Mouse (Mus musculus) spleen, adult 12 weeks (tissue): ENCODE results near the gene Poldip3.
"Not testable (repeated sequence)": the region's sequence is repeated elsewhere in the genome, so short reads cannot be mapped to it uniquely, and the experiment has no call there.

ENCODE experiments used
- DNase-seq: peaks from one replicate; pipeline ENCODE4 v3.0.0; 2022; ENCODE audit warnings: low spot score

Gene Poldip3

DNA sequence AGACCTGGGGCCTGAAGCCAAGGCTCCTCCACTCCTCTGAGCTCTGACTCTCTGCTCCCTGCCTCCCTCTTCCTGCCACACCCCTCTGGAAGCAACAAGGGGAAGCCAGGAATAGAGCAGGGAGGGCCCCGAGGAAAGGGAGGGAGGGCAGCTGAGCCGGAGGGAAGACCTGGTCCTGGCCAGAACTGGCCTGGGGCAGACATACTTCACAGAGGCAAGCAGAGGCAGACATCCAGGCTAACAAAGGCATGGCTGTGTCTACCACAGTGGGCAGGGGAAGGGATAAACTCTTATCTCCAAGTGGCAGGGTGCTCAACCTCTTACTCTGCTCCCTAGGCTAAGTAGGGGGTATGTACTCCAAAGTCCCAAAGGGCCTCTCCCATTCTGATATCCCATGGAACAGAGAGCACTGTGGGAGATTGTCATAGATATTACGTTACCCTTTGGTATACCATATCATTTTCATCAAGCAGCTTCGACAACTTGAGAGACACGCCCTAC is 15.8 kb upstream of the Poldip3 start:
- no peak for DNase-seq

DNA sequence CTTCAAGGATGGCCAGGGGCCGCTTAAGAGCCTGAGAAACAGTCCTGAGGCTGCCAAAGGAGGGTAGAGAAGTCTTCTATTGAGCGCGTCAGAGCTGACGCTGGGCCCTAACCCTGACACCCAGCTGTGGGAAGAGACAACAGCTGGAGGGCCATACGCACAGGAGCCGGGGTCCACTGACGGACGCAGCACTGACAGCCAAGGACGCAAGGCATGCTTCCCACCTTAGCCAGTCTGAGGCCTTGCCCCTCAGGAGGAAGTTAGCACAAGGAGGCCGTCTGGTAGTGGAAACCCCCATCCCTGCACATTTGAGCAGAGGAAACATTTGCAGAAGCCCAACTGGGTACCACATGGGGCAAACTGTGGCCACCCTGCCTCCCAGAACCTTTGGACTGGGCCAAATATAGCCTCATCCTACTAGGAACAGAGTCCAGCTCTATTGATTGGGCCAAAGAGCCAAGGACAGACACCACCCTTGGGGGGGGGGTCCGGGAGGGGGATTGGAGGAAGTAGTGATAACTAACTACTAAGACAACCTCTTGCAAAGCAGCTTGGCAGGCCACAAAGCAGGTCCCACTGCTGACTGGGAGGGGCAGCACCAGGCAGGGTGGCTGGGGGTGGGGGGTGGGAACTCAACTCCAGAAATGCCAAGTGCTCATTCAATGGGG is 13.8 kb upstream of the Poldip3 start:
- DNase-seq = no peak

DNA sequence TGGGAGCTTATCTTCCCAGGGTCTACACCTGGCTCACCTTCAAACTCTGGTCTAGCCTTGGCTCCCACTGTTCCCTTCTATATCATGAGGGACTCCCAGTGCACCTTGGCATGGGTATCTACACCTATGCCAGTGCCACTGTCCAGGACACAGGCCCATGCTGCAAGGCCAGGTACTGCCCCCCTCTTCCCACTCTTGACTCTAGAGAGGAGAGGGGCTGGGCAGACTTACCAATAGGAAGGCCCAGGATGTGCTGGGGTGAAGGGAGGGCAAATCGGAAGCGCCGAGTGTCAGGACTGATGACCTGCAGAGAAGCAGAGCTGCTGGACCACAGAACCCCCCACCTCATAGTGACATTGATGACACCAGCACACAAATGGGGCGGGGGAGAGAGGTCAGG is 12.8 kb upstream of the Poldip3 start:
- no peak for DNase-seq

DNA sequence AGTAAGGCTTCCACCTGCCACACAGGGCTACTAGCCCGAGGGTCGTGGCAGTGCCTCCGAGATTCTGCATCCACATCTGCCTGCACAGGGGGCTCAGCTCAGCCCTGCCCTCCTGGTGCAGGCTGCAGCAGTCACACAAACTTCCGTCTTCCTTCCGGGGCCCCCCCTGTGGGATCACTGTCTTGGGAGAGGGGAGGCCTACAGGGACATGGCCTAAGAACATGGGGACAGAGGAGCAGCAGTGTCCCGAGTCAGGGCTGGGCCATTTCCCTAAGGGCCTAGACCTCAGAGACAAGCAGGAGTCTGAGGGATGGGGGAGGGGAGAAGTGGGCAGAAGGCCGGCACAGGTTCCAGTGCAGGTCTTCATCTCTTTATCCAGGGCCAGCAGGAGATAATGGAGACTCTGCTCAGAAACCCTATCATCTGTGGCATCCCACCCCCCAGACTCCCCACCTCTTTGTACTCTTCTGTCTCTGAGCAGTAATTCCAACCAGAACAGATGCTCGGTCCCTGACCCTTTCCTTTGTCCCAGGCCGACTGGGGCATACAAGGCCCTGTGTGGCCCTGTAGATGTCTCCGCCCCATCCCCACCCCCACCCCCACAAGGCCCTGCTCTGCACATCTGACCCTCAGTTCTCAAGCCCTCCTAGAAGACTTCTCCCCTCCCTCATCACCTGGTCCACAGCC is 12.0 kb upstream of the Poldip3 start:
- DNase-seq = no peak

DNA sequence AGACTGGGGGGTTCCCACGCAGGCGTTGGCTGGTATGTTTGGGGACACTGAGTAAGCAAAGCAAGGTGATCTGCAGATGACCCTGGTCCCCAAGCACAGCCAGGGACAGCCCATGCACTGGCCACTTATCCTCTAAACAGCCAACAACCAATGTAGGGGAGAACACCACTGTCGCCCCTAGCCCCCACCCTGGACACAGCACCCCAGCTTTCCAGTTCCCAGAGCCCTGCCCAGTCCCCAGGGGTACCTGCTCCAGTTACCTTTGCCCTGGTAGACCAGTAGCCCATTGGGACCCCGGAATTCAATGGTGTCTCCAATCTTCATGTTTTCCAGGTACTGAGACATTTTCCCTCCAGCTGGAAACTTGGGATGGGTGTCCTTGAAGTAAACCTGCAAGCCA is 11.4 kb upstream of the Poldip3 start:
- DNase-seq = no peak

DNA sequence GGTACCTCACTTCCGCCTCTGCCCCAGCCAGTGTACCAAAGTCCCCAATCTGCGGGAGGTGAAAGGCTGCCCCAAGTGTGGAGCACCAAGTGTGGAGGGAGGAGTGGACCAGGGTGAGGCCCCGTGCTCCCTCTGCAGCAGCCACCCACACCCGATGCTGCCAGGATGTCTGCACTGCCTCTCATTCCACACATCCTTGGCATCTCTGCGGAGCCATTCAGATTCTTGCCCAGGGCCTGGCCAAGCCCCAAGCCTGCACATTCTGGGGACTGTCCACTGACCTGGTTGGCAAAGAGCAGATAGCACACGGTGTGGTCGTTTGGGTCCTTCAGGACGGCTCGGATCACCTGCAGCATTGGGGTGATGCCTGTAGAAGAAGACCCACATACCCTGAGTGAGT is 10.6 kb upstream of the Poldip3 start:
- no peak for DNase-seq

DNA sequence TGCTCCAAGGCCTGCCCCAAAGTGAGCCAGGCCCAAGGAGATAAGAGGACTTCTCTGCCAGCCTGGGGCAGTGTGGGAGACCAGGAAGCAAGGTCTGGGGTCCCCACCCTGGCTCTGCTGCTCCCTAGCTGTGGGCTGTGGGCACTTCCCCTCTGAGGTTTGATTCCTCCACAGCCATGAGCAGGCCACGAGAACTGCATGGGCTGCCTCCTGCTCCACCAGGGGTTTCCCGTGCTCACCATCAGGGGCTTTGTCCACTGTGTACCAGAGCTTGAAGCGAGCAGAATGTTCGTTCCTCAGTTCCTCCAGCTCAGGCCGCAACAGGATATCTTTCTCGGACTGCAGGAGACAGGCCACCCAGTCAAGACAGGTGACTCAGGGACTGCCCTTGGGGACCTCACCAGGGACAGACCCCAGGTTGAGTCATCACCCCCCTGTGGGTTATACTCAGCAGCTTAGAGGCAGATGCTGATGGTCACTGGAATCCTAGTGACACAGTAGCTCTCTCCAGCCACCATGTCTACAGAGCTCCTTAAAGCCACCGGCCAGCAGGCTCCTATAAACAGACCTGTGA is 9.5 kb upstream of the Poldip3 start:
- DNase-seq = no peak

DNA sequence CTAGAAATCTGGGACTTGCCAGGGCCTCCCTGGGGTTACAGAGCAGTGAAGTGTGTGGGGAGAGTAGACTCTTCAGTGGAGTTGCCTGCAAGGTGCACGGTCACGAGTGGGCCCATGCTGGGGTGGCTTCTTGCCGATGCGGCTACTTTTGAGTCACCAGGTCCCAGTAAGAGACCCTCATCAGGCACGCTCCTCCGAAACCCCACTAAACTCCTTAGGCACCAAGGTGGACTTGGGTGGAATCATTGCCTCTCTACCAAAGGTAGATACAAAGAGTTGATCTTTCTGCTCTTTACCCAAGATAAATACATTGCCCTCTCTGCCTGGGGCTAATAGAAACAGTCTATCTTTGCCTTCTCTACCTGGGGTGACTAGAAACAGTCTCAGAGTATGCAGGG is 8.5 kb upstream of the Poldip3 start:
- no peak for DNase-seq

DNA sequence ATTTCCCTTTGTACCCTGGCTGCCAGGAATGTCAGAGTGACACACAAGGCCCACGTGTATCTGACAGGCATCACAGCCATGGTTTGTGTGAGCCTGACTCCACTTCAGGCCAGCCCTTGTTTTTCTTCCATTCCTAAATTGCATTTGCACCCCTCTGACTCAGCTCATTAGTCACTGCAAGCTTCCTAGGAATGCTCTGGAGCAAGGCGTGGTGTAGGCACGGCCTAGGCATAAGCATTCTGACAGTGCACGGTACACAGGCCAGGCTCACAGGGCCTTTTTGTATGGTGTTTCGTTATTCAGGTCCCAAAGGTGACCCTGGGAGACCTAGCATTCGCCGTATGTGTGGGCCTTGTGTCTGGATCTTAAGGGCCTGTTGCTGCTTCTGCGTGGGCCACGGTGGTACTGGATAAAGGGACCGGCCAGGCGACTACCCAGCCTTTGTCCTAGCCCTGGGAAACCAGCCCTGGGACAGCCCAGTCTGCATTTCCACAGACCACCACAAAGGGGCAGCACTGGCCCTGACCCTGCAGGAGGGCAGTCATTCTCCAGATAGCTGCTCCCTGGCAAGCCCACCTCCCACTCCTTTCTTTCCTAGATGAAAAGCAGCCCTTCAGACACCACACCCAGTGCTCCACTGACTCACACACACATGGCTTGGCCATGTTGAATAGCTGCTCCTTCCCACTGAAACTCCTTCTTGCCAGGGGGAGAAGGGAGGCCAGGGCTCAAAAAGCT is 7.9 kb upstream of the Poldip3 start:
- DNase-seq = peak; percentile 33

DNA sequence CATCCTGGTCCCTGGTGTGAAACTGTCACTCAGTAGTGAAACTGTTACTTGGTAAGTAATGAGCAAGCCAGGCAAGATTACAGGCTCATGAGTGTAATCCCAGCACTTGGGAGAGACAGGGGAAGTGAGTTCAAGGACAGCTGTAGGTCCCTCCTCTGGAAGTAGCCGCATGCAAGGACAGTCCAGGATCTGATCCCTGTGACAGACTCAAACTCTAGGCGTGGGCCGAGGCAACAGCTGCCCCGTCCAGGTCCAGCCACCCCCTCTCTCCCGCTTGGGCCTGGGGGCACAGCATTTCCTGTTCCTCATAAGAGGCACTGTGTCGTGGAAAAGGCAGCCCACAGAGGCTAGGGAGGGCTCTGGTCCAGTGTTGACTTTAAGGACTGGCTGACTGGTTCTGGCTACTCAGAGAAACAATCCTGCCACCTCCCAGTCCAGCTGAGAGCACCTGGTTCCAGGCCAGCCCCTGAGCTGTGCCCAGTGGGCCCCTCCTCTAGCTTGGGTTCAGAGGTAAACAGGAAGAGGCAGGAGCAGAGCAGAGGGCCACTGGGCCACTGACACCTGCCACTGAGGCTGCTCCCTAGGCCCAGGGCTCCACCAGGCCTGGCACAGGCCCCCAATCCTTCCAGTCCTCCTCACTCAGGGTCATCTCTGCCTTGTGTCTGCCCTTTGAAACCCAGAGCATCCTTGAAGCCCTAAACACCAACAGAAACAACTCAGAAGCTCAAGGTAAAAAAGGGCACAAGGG is 6.7 kb upstream of the Poldip3 start:
- DNase-seq = no peak

DNA sequence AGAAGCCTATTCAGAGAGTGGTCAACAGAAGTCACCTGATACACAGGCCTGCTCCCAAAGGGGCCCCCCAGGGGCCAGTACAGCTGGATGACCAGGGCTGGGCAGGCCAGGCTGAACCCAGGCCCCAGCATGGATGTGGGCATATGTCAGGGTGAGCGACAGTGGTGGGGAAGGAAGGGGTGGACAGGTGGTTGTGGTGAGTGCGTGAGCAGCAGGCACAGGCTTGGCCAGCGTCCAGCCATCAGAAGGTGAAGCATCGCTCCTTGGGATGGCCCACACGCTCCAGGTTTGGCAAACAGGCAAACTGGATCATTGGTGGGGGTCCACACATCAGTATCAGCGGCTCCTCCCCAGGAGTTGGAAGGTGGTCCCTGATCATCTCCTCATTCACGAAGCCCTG is 5.1 kb upstream of the Poldip3 start:
- no peak for DNase-seq

DNA sequence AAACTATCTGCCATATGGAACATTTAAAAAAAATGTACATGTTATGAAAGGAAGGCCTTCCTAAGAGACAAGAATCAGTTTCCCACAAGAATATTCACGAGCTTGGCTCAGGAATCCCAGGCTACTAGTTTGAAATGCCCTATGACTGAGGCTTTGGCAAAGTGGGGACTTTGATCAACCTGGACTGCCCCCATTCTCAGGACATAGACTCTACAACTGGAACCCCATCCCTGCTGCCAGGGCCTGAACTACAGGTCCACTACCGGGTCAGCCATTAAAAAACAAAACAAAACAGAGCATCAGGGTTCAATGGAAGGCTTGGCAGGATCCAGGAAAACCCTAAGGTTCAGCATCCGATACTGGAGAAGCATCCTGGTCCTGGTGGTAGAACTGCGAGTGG is 1.5 kb upstream of the Poldip3 start:
- no peak for DNase-seq

DNA sequence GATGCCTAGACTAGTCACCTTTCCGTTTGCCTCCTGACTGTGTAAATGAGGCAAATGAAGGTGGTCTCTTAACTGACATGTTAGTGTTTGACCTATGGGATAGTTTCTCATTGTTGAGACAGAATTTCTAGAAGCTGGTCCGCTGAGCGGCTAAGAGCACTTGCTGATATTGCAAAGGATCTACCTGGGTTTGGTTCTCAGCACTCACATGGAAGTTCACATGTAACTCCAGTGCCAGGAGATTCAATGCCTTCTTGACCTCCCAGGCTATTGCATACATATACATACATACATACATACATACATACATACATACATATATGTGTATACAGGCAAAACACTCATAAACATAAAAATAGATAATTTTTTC is 874 bp upstream of the Poldip3 start:
- no peak for DNase-seq

DNA sequence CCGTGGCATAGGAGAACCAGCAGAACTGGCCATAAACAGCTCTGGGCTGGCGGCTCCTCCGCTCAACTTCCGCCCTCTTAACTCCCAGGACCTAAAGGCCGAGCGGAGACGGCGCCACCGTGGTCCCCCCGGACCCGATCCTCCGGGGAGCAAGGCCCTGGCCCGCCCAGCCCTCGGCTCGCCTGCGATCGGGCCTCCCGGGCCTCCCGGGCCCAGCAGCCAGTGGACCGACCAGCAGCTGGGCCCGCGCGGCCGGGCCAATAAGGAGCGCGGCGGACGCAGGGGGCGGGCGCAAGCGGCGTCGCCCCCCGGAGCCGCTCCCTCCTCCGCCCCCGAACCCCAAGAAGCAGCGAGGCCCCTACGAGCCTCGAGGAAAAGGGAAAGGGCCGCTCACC is 386 bp downstream of the Poldip3 start:
- no peak for DNase-seq

DNA sequence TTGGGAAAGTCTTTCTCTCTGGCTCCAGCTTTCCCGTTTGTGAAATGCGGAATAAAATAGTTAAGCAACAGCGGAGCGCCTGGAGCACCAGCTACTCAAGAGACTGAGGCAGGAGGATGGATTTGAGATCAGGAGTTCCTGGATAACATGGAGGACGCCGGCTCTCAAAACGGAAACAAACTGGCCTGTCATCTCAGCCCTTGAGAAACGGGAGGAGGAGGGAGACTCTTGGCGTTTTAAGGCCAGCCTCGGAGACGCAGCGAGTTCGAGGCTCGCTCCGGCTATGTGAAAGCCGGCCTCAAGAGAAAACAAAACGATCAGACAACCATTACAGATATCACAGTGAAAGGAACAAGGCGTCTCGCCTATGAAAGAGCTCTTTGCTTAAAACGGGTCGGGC is 789 bp downstream of the Poldip3 start:
- DNase-seq = peak; percentile 17

DNA sequence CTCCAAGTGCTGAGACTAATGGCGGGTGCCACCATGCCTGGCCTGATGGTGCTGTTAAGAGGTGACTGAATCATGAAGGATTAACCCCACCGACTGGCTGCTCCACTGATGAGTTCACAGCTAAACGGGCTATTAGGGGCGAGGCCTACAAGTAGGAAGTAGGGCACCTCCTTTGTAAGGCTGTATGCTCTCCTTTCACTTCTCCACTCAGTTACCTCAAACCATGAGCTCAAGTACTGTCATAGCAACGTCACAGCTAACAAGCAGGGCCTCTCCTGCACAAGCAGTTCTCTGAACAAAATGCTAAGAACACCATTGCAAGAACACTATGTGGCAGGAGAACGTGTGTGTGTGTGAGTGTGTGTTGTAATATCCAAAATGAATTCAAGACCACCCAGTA is 3.6 kb downstream of the Poldip3 start:
- DNase-seq = no peak

DNA sequence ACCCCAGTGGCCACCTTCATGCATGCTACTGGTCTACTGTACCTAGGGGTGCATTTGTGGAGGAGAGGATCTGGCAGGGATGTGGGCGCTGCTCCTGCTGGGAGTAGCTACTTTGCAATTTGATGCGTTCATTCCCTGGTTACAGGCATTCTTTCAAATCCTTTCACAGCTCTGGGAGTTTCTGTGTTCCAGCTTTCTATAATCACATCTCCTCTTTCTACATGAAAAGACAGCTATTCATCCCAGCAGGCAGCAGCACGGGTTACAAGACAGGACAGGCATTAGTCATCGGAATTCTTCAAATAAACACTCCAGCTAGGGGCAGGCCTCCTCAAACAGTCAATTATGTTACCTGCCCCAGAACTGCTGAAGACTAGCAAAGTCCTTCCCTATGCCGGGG is 6.3 kb downstream of the Poldip3 start:
- no peak for DNase-seq

DNA sequence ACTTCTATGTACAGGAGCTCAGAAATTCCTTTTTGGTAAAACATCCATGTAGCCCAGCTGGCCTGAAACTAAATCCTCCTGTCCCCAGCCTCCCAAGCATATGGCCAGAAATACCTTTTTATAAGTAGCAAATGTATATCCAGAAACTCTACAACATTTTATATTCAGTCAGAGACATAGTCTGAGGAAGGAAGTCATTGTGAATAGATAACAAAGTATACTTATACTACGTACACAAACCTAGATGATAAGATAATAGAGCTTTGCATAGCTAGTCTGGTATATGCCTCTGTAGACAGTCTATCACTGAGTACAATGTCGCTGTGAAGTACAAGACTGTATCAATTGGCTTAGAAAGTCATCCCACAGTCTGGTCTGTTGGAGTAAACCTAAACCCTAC is 13.5 kb downstream of the Poldip3 start:
- DNase-seq = no peak

DNA sequence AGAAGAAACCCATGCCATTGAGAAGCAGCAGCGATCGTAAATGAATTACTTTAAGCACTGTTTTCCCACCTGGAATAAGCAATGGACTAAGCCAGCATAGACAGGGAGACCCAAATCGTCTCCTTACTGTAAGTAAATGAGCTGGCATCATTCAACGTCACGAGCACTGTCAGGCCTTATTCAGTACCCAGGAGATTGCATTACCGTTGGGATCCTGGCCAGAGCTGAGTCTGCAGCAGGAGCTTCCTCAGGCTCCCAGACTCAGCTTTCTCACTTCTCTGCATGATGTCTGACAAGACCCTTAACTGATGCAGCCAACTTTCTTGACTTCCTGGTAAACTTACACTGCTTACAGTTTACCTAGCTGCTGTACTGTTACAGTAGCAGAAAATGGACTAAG is 14.5 kb downstream of the Poldip3 start:
- no peak for DNase-seq

DNA sequence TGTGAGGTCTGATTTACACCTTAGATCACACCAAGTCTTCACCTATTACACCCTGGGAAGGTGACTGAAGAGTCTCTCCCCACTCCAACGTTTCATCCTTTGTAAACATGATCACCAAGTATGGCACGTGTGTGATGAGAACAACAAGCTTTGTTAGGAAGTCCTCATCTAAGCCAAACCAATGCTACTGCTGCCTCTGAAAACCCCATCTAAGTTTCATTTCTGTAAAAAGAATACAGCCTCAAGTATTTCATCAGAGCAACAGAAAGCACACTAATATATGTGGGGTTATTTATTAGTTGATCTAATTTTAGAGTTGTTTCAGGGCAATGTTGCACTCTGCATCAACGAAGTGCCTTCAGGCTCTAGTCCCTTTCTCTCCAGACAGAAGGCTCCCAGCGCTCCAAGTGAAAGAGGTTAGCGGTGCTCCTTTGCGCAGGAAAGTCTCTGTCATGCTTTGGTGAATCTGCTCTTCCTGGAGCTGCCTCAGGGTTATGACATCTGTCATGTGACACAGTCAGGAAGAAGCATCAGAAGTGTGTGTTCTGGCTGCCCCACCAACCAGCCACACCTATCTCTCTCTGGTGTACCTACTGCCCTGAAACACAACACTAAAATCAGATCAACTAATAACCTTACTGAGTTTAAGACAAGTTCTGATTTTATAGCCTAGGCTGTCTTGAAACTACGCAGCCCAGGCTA is 19.5 kb downstream of the Poldip3 start:
- DNase-seq = no peak

DNA sequence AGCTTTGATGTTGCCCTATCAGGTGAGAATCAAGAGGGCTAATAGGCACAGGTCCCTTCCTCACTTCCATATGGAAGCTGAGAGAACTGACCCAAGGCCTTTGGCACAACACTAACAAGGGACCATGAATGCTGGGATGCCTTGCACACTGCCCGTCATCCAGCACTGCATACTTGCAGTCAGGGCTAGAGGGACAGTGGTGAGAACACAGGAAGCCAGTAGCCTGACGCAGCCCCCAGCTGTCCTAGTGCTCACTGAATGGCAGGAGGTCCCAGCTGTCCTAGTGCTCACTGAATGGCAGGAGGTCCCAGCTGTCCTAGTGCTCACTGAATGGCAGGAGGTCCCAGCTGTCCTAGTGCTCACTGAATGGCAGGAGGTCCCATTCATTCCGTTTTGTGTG is 22.1 kb downstream of the Poldip3 start:
- DNase-seq = not testable (repeated sequence)

DNA sequence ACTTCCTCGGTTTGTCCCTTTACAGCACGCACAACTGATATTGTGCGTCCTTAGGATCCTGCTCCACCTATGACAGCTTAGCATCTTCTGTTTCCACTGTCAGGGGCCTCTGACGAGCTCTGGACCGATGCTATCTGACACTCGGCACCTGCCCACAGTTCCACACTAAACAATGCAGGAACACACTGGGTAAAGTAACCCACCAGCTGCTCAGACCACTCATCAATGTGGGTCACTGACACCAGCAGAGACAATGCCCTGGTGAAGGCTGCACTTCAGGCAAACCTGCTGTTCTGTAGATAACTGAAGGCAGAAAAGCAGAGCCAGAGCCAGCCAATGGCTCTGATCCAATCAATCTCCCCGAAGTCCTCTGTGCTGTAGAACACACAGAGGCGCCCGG is 22.6 kb downstream of the Poldip3 start:
- DNase-seq = no peak
